Mouse (Mus musculus) MEL (cell line): ENCODE data around the gene Rpl15. TPM values are rescaled to one million over a fixed set of nuclear protein-coding genes. Genes with fewer than 3 reads are reported as not detected.

ENCODE experiments used
- DNase-seq: peaks from one replicate; pipeline ENCODE4 v3.0.0; 2011; ENCODE audit warnings: low read depth, low spot score
- H3K27ac ChIP-seq: 2 replicates; pipeline ENCODE4 v1.5.1; 2012; ENCODE audit warnings: low read depth, mild to moderate bottlenecking, control low read depth, low read length, moderate library complexity; ENCODE audit not compliant: control insufficient read depth
- H3K27me3 ChIP-seq, 2 experiments: fragments of 150-350 bp in 1 of 2; sonication (generic) in 1 of 2; 2 replicates each; pipeline ENCODE4 v1.6.1; 2012; ENCODE audit warnings: low read length in 2 of 2, mild to moderate bottlenecking in 2 of 2, improper control_type of control experiment in 1 of 2, moderate library complexity in 1 of 2; ENCODE audit not compliant: insufficient read depth in 2 of 2, control insufficient read depth in 1 of 2
- H3K36me3 ChIP-seq, 2 experiments: 2 replicates each; pipeline ENCODE4 v1.6.1; 2012 to 2014; ENCODE audit warnings: low read length in 2 of 2, improper control_type of control experiment in 1 of 2, inconsistent platforms in 1 of 2, mild to moderate bottlenecking in 1 of 2; ENCODE audit not compliant: insufficient read depth in 2 of 2, control insufficient read depth in 1 of 2
- H3K4me1 ChIP-seq, 2 experiments: fragments of 150-350 bp in 1 of 2; sonication (generic) in 1 of 2; 2 replicates each; pipeline ENCODE4 v1.6.1; 2012; ENCODE audit warnings: low read length in 2 of 2, improper control_type of control experiment in 1 of 2, mild to moderate bottlenecking in 1 of 2; ENCODE audit not compliant: insufficient read depth in 2 of 2, control insufficient read depth in 1 of 2
- H3K4me3 ChIP-seq, 2 experiments: fragments of 150-350 bp in 1 of 2; sonication (generic) in 1 of 2; 2 replicates each; pipeline ENCODE4 v1.5.1; 2012; ENCODE audit warnings: low read depth in 2 of 2, low read length in 2 of 2, mild to moderate bottlenecking in 2 of 2, moderate library complexity in 2 of 2, control low read depth in 1 of 2, improper control_type of control experiment in 1 of 2; ENCODE audit not compliant: control insufficient read depth in 1 of 2, insufficient read depth in 1 of 2
- H3K79me2 ChIP-seq: 2 replicates; pipeline ENCODE4 v1.6.1; 2012; ENCODE audit warnings: mild to moderate bottlenecking, low read length, moderate library complexity; ENCODE audit not compliant: control insufficient read depth, poor library complexity, insufficient read depth
- H3K9ac ChIP-seq: 2 replicates; pipeline ENCODE4 v1.6.1; 2012; ENCODE audit warnings: low read depth, mild to moderate bottlenecking, control low read depth, low read length, moderate library complexity; ENCODE audit not compliant: control insufficient read depth, poor library complexity, severe bottlenecking
- H3K9me3 ChIP-seq: fragments of 150-350 bp; sonication (generic); replicated peaks from 2 replicates; pipeline ENCODE4 v1.6.1; 2012; ENCODE audit warnings: mild to moderate bottlenecking, low read length, improper control_type of control experiment, moderate library complexity; ENCODE audit not compliant: insufficient read depth
- BHLHE40 ChIP-seq: IDR thresholded peaks from 2 replicates; pipeline ENCODE4 v1.6.1; 2012; ENCODE audit warnings: low read depth, mild to moderate bottlenecking, inconsistent platforms, low read length, improper control_type of control experiment, borderline replicate concordance
- CHD1 ChIP-seq: IDR thresholded peaks from 2 replicates; pipeline ENCODE4 v1.6.1; 2012; ENCODE audit warnings: low read depth, mild to moderate bottlenecking, inconsistent platforms, low read length, improper control_type of control experiment
- CHD2 ChIP-seq: IDR thresholded peaks from 2 replicates; pipeline ENCODE4 v1.6.1; 2011; ENCODE audit warnings: low read length, improper control_type of control experiment
- E2F4 ChIP-seq: IDR thresholded peaks from 2 replicates; pipeline ENCODE4 v1.6.1; 2011; ENCODE audit warnings: low read depth, low read length, improper control_type of control experiment, borderline replicate concordance
- ETS1 ChIP-seq: IDR thresholded peaks from 2 replicates; pipeline ENCODE4 v1.6.1; 2012; ENCODE audit warnings: low read depth, mild to moderate bottlenecking, inconsistent platforms, low read length, improper control_type of control experiment, moderate library complexity
- GABPA ChIP-seq: IDR thresholded peaks from 2 replicates; pipeline ENCODE4 v1.6.1; 2012; ENCODE audit warnings: low read depth, mild to moderate bottlenecking, inconsistent platforms, low read length, improper control_type of control experiment, moderate library complexity
- GATA1 ChIP-seq: IDR thresholded peaks from 2 replicates; pipeline ENCODE4 v1.6.1; 2011; ENCODE audit warnings: low read depth, low read length, improper control_type of control experiment
- HCFC1 ChIP-seq: IDR thresholded peaks from 2 replicates; pipeline ENCODE4 v1.6.1; 2012; ENCODE audit warnings: low read depth, mild to moderate bottlenecking, inconsistent platforms, low read length, improper control_type of control experiment, moderate library complexity
- JUND ChIP-seq: IDR thresholded peaks from 2 replicates; pipeline ENCODE4 v1.6.1; 2011; ENCODE audit warnings: low read depth, mild to moderate bottlenecking, improper control_type of control experiment, low read length
- KAT2A ChIP-seq: conservative IDR thresholded peaks from 2 replicates; pipeline ENCODE4 v1.6.1; 2012; ENCODE audit warnings: low read depth, low read length, improper control_type of control experiment, inconsistent platforms
- MAZ ChIP-seq: IDR thresholded peaks from 2 replicates; pipeline ENCODE4 v1.6.1; 2012; ENCODE audit warnings: low read depth, mild to moderate bottlenecking, inconsistent platforms, low read length, improper control_type of control experiment
- MEF2A ChIP-seq: IDR thresholded peaks from 2 replicates; pipeline ENCODE4 v1.6.1; 2014; ENCODE audit warnings: low read depth, mild to moderate bottlenecking, inconsistent platforms, low read length, improper control_type of control experiment; ENCODE audit not compliant: poor library complexity, insufficient replicate concordance, severe bottlenecking; ENCODE audit errors: extremely low read depth
- MXI1 ChIP-seq: IDR thresholded peaks from 2 replicates; pipeline ENCODE4 v1.6.1; 2011; ENCODE audit warnings: mild to moderate bottlenecking, low read depth, low read length, improper control_type of control experiment
- MYB ChIP-seq: IDR thresholded peaks from 2 replicates; pipeline ENCODE4 v1.6.1; 2011; ENCODE audit warnings: mild to moderate bottlenecking, low read depth, low read length, improper control_type of control experiment
- MYC ChIP-seq: IDR thresholded peaks from 2 replicates; pipeline ENCODE4 v1.6.1; 2011; ENCODE audit warnings: low read depth, mild to moderate bottlenecking, low read length, improper control_type of control experiment, moderate library complexity
- NELFE ChIP-seq: IDR thresholded peaks from 2 replicates; pipeline ENCODE4 v1.6.1; 2011; ENCODE audit warnings: low read depth, low read length, improper control_type of control experiment
- NRF1 ChIP-seq: IDR thresholded peaks from 2 replicates; pipeline ENCODE4 v1.6.1; 2014; ENCODE audit warnings: low read depth, mild to moderate bottlenecking, inconsistent platforms, low read length, improper control_type of control experiment, moderate library complexity; ENCODE audit not compliant: poor library complexity, insufficient read depth, severe bottlenecking
- POLR2A ChIP-seq, 2 experiments: IDR thresholded peaks; 2 replicates each; pipeline ENCODE4 v1.6.1; 2011 to 2012; ENCODE audit warnings: low read length in 2 of 2, mild to moderate bottlenecking in 2 of 2, control low read depth in 1 of 2, improper control_type of control experiment in 1 of 2, low read depth in 1 of 2, moderate library complexity in 1 of 2; ENCODE audit not compliant: control insufficient read depth in 1 of 2, insufficient read depth in 1 of 2, poor library complexity in 1 of 2
- POLR2AphosphoS2 ChIP-seq: IDR thresholded peaks from 2 replicates; pipeline ENCODE4 v1.6.1; 2011; ENCODE audit warnings: low read length, improper control_type of control experiment
- POLR2AphosphoS5 ChIP-seq: IDR thresholded peaks from 2 replicates; pipeline ENCODE4 v1.6.1; 2012; ENCODE audit warnings: low read depth, borderline replicate concordance, mild to moderate bottlenecking, inconsistent platforms, low read length, moderate library complexity, mixed read lengths
- RAD21 ChIP-seq: IDR thresholded peaks from 2 replicates; pipeline ENCODE4 v1.6.1; 2011; ENCODE audit warnings: mild to moderate bottlenecking, low read depth, low read length, improper control_type of control experiment
- RCOR1 ChIP-seq: IDR thresholded peaks from 2 replicates; pipeline ENCODE4 v1.6.1; 2012; ENCODE audit warnings: low read depth, mild to moderate bottlenecking, inconsistent platforms, low read length, improper control_type of control experiment
- SIN3A ChIP-seq: IDR thresholded peaks from 2 replicates; pipeline ENCODE4 v1.6.1; 2012; ENCODE audit warnings: low read length, improper control_type of control experiment, inconsistent platforms
- TAL1 ChIP-seq: IDR thresholded peaks from 2 replicates; pipeline ENCODE4 v1.6.1; 2012; ENCODE audit warnings: mild to moderate bottlenecking, inconsistent platforms, low read length, moderate library complexity, mixed read lengths
- TBP ChIP-seq: IDR thresholded peaks from 2 replicates; pipeline ENCODE4 v1.8.0; 2011; ENCODE audit warnings: low read depth, low read length, improper control_type of control experiment
- TCF12 ChIP-seq: IDR thresholded peaks from 2 replicates; pipeline ENCODE4 v1.6.1; 2014; ENCODE audit warnings: low read depth, mild to moderate bottlenecking, inconsistent platforms, low read length, improper control_type of control experiment, moderate library complexity
- UBTF ChIP-seq: IDR thresholded peaks from 2 replicates; pipeline ENCODE4 v1.6.1; 2012; ENCODE audit warnings: low read depth, mild to moderate bottlenecking, inconsistent platforms, low read length, improper control_type of control experiment, moderate library complexity, borderline replicate concordance; ENCODE audit not compliant: insufficient read depth
- USF2 ChIP-seq, 2 experiments: IDR thresholded peaks; 2 replicates each; pipeline ENCODE4 v1.6.1; 2011 to 2012; ENCODE audit warnings: improper control_type of control experiment in 2 of 2, low read length in 2 of 2, borderline replicate concordance in 1 of 2, inconsistent platforms in 1 of 2, low read depth in 1 of 2, mild to moderate bottlenecking in 1 of 2; ENCODE audit not compliant: insufficient read depth in 1 of 2
- ZKSCAN1 ChIP-seq: IDR thresholded peaks from 2 replicates; pipeline ENCODE4 v1.6.1; 2012; ENCODE audit warnings: low read depth, mild to moderate bottlenecking, inconsistent platforms, low read length, improper control_type of control experiment, moderate library complexity
- ZMIZ1 ChIP-seq: IDR thresholded peaks from 2 replicates; pipeline ENCODE4 v1.6.1; 2012; ENCODE audit warnings: low read depth, mild to moderate bottlenecking, inconsistent platforms, low read length, improper control_type of control experiment, moderate library complexity
- ZNF384 ChIP-seq: IDR thresholded peaks from 2 replicates; pipeline ENCODE4 v1.6.1; 2012; ENCODE audit warnings: low read depth, mild to moderate bottlenecking, inconsistent platforms, low read length, improper control_type of control experiment
- polyA plus RNA-seq, 2 experiments: library from polyadenylated mRNA; stranded (reverse) in 1 of 2; unstranded in 1 of 2; fragments of >175 nt in 1 of 2; fragments of >200 nt in 1 of 2; gene quantifications; 2 replicates each; pipeline versions ENCODE4 v1.2.1 to v1.2.4; 2012; ENCODE audit warnings: low replicate concordance in 2 of 2, low read depth in 1 of 2; ENCODE audit not compliant: insufficient read length in 2 of 2, insufficient read depth in 1 of 2, missing spikeins in 1 of 2
- total RNA-seq: library from RNA; depleted of rRNA; stranded (reverse); fragments of 300-350 nt; gene quantifications from 2 replicates; pipeline ENCODE4 v1.2.3, GENCODE M21; 2012

The Rpl15 gene
- total and polyA plus RNA-seq, 3 experiments: 99.6 to 1,810 (median 885) TPM

GRCm38 (mm10) chr14:18238131-18238749, 33.0 kb downstream of the Rpl15 start (continued):
- TF ChIP-seq BHLHE40 (peak; percentile 93), MEF2A (no peak), JUND (no peak), CHD2 (no peak), MYB (no peak), POLR2AphosphoS2 (no peak; the same call in 1 of the 2 replicates), ZKSCAN1 (no peak), ZMIZ1 (peak; percentile 71; the same call in 1 of the 2 replicates), MYC (peak; percentile 54), TCF12 (no peak), UBTF (no peak), USF2 (IDR thresholded peaks at IDR 0.05; ENCODE audit: borderline replicate concordance in 1 of 2, insufficient read depth in 1 of 2, low read depth in 1 of 2, low read length in 2 of 2) (peak in 1 of 2 experiments; percentile 60; a peak in 1 of 4 replicates), POLR2A (IDR thresholded peaks at IDR 0.05; ENCODE audit: control insufficient read depth in 1 of 2, insufficient read depth in 1 of 2, low read depth in 1 of 2, low read length in 2 of 2, poor library complexity in 1 of 2) (peak; percentile 87 to 89), ETS1 (peak; percentile 70; the same call in 1 of the 2 replicates), ZNF384 (no peak), HCFC1 (peak; percentile 68), RCOR1 (no peak), TAL1 (no peak), NRF1 (peak; percentile 94), MXI1 (peak; percentile 98), MAZ (peak; percentile 64; the same call in 1 of the 2 replicates), E2F4 (no peak)

- Histone ChIP-seq H3K9ac (peak overlapping the region; percentile 93; the same call in 1 of the 2 replicates), H3K79me2 (peaks cover 3% of the 10 kb centered on the region; the same call in 1 of the 2 replicates), H3K36me3 (peaks cover 0 to 20% of the 10 kb centered on the region in 2 experiments; a peak in 2 of 4 replicates), H3K4me3 (peak overlapping the region; percentile 10 to 79; a peak in 2 of 4 replicates), H3K9me3 (no peaks in the 10 kb centered on the region), H3K4me1 (peaks cover 5 to 10% of the 10 kb centered on the region in 2 experiments), H3K27me3 (no peaks in the 10 kb centered on the region), H3K27ac (peak overlapping the region; percentile 90)
- TF ChIP-seq HCFC1 (no peak), TBP (no peak), GATA1 (no peak), MEF2A (no peak), SIN3A (no peak), RAD21 (no peak), GABPA (no peak), CHD1 (no peak), POLR2AphosphoS5 (no peak), MAZ (no peak), MXI1 (no peak), ETS1 (no peak), KAT2A (no peak), NELFE (no peak)
- DNase-seq: no peak
Observed at GRCm38 (mm10) chr14:18237381-18237780, 33.8 kb downstream of the Rpl15 start.
